Comparison of ENCODE assay signal across 24 mouse cellular contexts in genomic region chr11:60111576-60111975, GRCm38 (mm10). TPM values are rescaled to one million over a fixed set of nuclear protein-coding genes. Genes with fewer than 3 reads are reported as not detected.
DNase-seq lines count a peak whose midpoint lies in the region; ATAC-seq and TF ChIP-seq lines count a peak whose summit lies in the region.
"Had no signal": no experiment of that assay in that cellular context is flagged by ENCODE, and none has a peak within 500 bp of the region (broad histone marks: within the 10 kb centered on the region; RNA-seq: fewer than 3 reads in every experiment).

No protein-coding gene starts in this region.

- 94% methylated on average over 2 of the region's 2 CpGs for WGBS in liver, embryonic 13.5 days (ENCODE audit: insufficient replicate concordance)
- WGBS in liver, postnatal 0 days (ENCODE audit: insufficient replicate concordance) = 97% methylated on average over 2 of the region's 2 CpGs
- WGBS in embryonic facial prominence, embryonic 13.5 days = 79% methylated on average over 2 of the region's 2 CpGs
- WGBS in stomach, embryonic 15.5 days = 91% methylated on average over 2 of the region's 2 CpGs
- 91% methylated on average over 2 of the region's 2 CpGs for WGBS in kidney, adult 2 months

- H3K4me2 ChIP-seq in liver, embryonic 13.5 days = no peak overlapping the region
- no peak overlapping the region for H3K4me2 ChIP-seq in liver, postnatal 0 days (ENCODE audit: low read depth, low read length)
- H3K4me2 ChIP-seq in embryonic facial prominence, embryonic 13.5 days = 0 out of 2 replicates have a peak overlapping the region, but pooled peaks have one; percentile 1
- H3K4me2 ChIP-seq in stomach, embryonic 15.5 days = no peak overlapping the region
- H3K4me2 ChIP-seq: hindbrain, embryonic 13.5 days; limb, embryonic 15.5 days; midbrain, embryonic 12.5 days; neural tube, embryonic 15.5 days had no signal

- no peak for ATAC-seq in liver, embryonic 13.5 days (ENCODE audit: low read depth)
- no peak for ATAC-seq in liver, postnatal 0 days
- no peak for ATAC-seq in embryonic facial prominence, embryonic 13.5 days (ENCODE audit: insufficient number of reproducible peaks, insufficient read depth, low FRiP score, low TSS enrichment, low read depth)
- ATAC-seq in stomach, embryonic 15.5 days (ENCODE audit: insufficient read depth, low FRiP score, low read depth) = no peak
- ATAC-seq: forebrain, embryonic 16.5 days; inflammation-experienced regulatory T-cells, adult 6 months had no signal

- no peaks in the 10 kb centered on the region for H3K9me3 ChIP-seq in liver, embryonic 13.5 days (replicated peaks)
- H3K9me3 ChIP-seq in liver, postnatal 0 days (ENCODE audit: low read length) = no peaks in the 10 kb centered on the region
- H3K9me3 ChIP-seq in embryonic facial prominence, embryonic 13.5 days = no peaks in the 10 kb centered on the region
- H3K9me3 ChIP-seq in stomach, embryonic 15.5 days = no peaks in the 10 kb centered on the region
- H3K9me3 ChIP-seq: forebrain, embryonic 10.5 days; hindbrain, embryonic 13.5 days; limb, embryonic 15.5 days; midbrain, embryonic 12.5 days; neural tube, embryonic 15.5 days had no signal

- no peak overlapping the region for H3K4me3 ChIP-seq in gastrocnemius, adult 2 months
- H3K4me3 ChIP-seq in liver, embryonic 13.5 days (replicated peaks) = no peak overlapping the region
- no peak overlapping the region for H3K4me3 ChIP-seq in liver, postnatal 0 days (ENCODE audit: low read depth, low read length)
- H3K4me3 ChIP-seq in embryonic facial prominence, embryonic 13.5 days = no peak overlapping the region
- no peak overlapping the region for H3K4me3 ChIP-seq in stomach, embryonic 15.5 days (replicated peaks)
- H3K4me3 ChIP-seq in kidney, adult 2 months (ENCODE audit: insufficient read depth, low read depth, low read length) = no peak overlapping the region
- H3K4me3 ChIP-seq: forebrain, embryonic 10.5 days; hindbrain, embryonic 13.5 days; limb, embryonic 15.5 days; midbrain, embryonic 12.5 days; neural tube, embryonic 15.5 days had no signal

- TF ChIP-seq POLR2A in kidney, adult 2 months (IDR thresholded peaks at IDR 0.05; ENCODE audit: low read depth, low read length) = no peak

- peaks cover 94% of the 10 kb centered on the region for H3K4me1 ChIP-seq in liver, embryonic 13.5 days (replicated peaks)
- peaks cover 82% of the 10 kb centered on the region for H3K4me1 ChIP-seq in liver, postnatal 0 days (ENCODE audit: insufficient read depth)
- peaks cover 91% of the 10 kb centered on the region for H3K4me1 ChIP-seq in embryonic facial prominence, embryonic 13.5 days
- H3K4me1 ChIP-seq in stomach, embryonic 15.5 days = peaks cover 86% of the 10 kb centered on the region
- H3K4me1 ChIP-seq in kidney, adult 2 months (ENCODE audit: control insufficient read depth, insufficient read depth, low read length) = peaks cover 59% of the 10 kb centered on the region

- no peak overlapping the region; the same call in 1 of the 2 replicates for H3K9ac ChIP-seq in liver, embryonic 13.5 days
- H3K9ac ChIP-seq in liver, postnatal 0 days (replicated peaks) = no peak overlapping the region
- H3K9ac ChIP-seq in embryonic facial prominence, embryonic 13.5 days = no peak overlapping the region
- H3K9ac ChIP-seq in stomach, embryonic 15.5 days = no peak overlapping the region
- H3K9ac ChIP-seq: hindbrain, embryonic 13.5 days; limb, embryonic 15.5 days; midbrain, embryonic 12.5 days; neural tube, embryonic 15.5 days had no signal

- no peak for TF ChIP-seq EP300 in liver, postnatal 0 days (IDR thresholded peaks at IDR 0.05; ENCODE audit: low read depth)

- H3K27me3 ChIP-seq in liver, embryonic 13.5 days = no peaks in the 10 kb centered on the region
- H3K27me3 ChIP-seq in liver, postnatal 0 days (ENCODE audit: insufficient read depth, low read length) = no peaks in the 10 kb centered on the region
- no peaks in the 10 kb centered on the region for H3K27me3 ChIP-seq in embryonic facial prominence, embryonic 13.5 days
- H3K27me3 ChIP-seq in stomach, embryonic 15.5 days (replicated peaks) = no peaks in the 10 kb centered on the region
- H3K27me3 ChIP-seq in kidney, adult 2 months (replicated peaks; ENCODE audit: control insufficient read depth, insufficient read depth, low read length) = no peaks in the 10 kb centered on the region
- H3K27me3 ChIP-seq: hindbrain, embryonic 13.5 days; limb, embryonic 15.5 days; midbrain, embryonic 12.5 days; neural tube, embryonic 15.5 days had no signal

- intact Hi-C loops in gastrocnemius, adult 2 months (cut with DNase I) = no loop called here

- peak overlapping the region; percentile 91 for H3K27ac ChIP-seq in gastrocnemius, adult 2 months
- H3K27ac ChIP-seq in liver, embryonic 13.5 days = peak overlapping the region; percentile 93; the same call in 1 of the 2 replicates
- no peak overlapping the region for H3K27ac ChIP-seq in liver, postnatal 0 days (ENCODE audit: low read depth)
- no peak overlapping the region for H3K27ac ChIP-seq in embryonic facial prominence, embryonic 13.5 days
- H3K27ac ChIP-seq in stomach, embryonic 15.5 days = peak overlapping the region; percentile 98; the same call in 1 of the 2 replicates
- H3K27ac ChIP-seq in kidney, adult 2 months (ENCODE audit: insufficient read depth, low read depth, low read length) = no peak overlapping the region
- H3K27ac ChIP-seq: forebrain, embryonic 10.5 days; hindbrain, embryonic 13.5 days; limb, embryonic 15.5 days had no signal

- no peaks in the 10 kb centered on the region for H3K36me3 ChIP-seq in liver, embryonic 13.5 days
- H3K36me3 ChIP-seq in liver, postnatal 0 days (replicated peaks; ENCODE audit: insufficient read depth, low read length) = no peaks in the 10 kb centered on the region
- H3K36me3 ChIP-seq in embryonic facial prominence, embryonic 13.5 days = no peaks in the 10 kb centered on the region
- H3K36me3 ChIP-seq in stomach, embryonic 15.5 days = no peaks in the 10 kb centered on the region
- H3K36me3 ChIP-seq in kidney, adult 2 months (ENCODE audit: control insufficient read depth, insufficient read depth, low read length) = no peaks in the 10 kb centered on the region
- H3K36me3 ChIP-seq: hindbrain, embryonic 13.5 days; limb, embryonic 15.5 days; midbrain, embryonic 12.5 days; neural tube, embryonic 15.5 days had no signal

- no peak for TF ChIP-seq CTCF in gastrocnemius, adult 2 months (IDR thresholded peaks at IDR 0.05)
- TF ChIP-seq CTCF in liver, postnatal 0 days (IDR thresholded peaks at IDR 0.05; ENCODE audit: low read depth) = no peak
- TF ChIP-seq CTCF in kidney, adult 2 months (conservative IDR thresholded peaks at IDR 0.05; ENCODE audit: insufficient read depth, insufficient read length, low read depth, low read length) = no peak

- no peak for DNase-seq in gastrocnemius, adult 2 months
- DNase-seq in gastrocnemius, postnatal 4 days (ENCODE audit: low spot score in 2 of 2) = no peak
- no peak for DNase-seq in liver, embryonic 13.5 days
- DNase-seq in liver, postnatal 0 days = no peak
- no peak for DNase-seq in kidney, adult 2 months
- DNase-seq: cerebellum, adult 2 months; cerebellum, postnatal 36 days; embryo, embryonic 11 days; gastrocnemius, postnatal 25 days; heart, postnatal 14 days; kidney, adult 9 months; kidney, postnatal 14 days; left cerebral cortex, postnatal 4 days; right cerebral cortex, adult 18-20 months; right cerebral cortex, postnatal 4 days had no signal

RNA-seq across cellular contexts. Expression of gene Rai1, which starts 6.8 kb away (rescaled TPM):
- 10 to 100 TPM; 23.8 to 27.3 TPM for total RNA-seq in gastrocnemius, adult 2 months (2021)
- 10 to 100 TPM; 41.7 to 44.6 TPM for total RNA-seq in gastrocnemius, postnatal 4 days (2021)
- polyA plus RNA-seq in liver, embryonic 13.5 days (2015; fragmentation: Nextera tagmentation; extraction: Ambion mirVana) = 5.1 and 5.7 TPM in 2 replicates
- polyA plus RNA-seq in liver, postnatal 0 days (2015; fragmentation: Nextera tagmentation; extraction: Ambion mirVana) = 3.8 and 4.4 TPM in 2 replicates
- 27.9 and 28.5 TPM in 2 replicates for polyA plus RNA-seq in embryonic facial prominence, embryonic 13.5 days (2015; fragmentation: Nextera tagmentation; extraction: Ambion mirVana)
- polyA plus RNA-seq in stomach, embryonic 15.5 days (2015; fragmentation: Nextera tagmentation; extraction: Ambion mirVana) = 21.7 and 24.4 TPM in 2 replicates
- 26.1 and 29.2 TPM in 2 replicates for polyA plus RNA-seq in kidney, adult 2 months (2012; rRNA removed)

Comparison
In these comparisons a context has a peak if more than half of its experiments do, and no peak if none do; other contexts are left out.
1. H3K27ac ChIP-seq: peak in gastrocnemius, adult 2 months (single experiment), liver, embryonic 13.5 days (single experiment) and stomach, embryonic 15.5 days (single experiment); none in liver, postnatal 0 days (single experiment), embryonic facial prominence, embryonic 13.5 days (single experiment) and kidney, adult 2 months (single experiment).